Mouse (Mus musculus) regulatory T cell (primary cell): ENCODE data around the gene Cdkn1b.

Experiments used
- in situ Hi-C: fragments of 300-600 bp; cut with MboI, MseI; formaldehyde crosslinking; loops from one replicate; pipeline ENCODE4 v1.15.1; 2025; ENCODE audit warnings: high pct_unique_total_duplicates

Cdkn1b gene

DNA sequence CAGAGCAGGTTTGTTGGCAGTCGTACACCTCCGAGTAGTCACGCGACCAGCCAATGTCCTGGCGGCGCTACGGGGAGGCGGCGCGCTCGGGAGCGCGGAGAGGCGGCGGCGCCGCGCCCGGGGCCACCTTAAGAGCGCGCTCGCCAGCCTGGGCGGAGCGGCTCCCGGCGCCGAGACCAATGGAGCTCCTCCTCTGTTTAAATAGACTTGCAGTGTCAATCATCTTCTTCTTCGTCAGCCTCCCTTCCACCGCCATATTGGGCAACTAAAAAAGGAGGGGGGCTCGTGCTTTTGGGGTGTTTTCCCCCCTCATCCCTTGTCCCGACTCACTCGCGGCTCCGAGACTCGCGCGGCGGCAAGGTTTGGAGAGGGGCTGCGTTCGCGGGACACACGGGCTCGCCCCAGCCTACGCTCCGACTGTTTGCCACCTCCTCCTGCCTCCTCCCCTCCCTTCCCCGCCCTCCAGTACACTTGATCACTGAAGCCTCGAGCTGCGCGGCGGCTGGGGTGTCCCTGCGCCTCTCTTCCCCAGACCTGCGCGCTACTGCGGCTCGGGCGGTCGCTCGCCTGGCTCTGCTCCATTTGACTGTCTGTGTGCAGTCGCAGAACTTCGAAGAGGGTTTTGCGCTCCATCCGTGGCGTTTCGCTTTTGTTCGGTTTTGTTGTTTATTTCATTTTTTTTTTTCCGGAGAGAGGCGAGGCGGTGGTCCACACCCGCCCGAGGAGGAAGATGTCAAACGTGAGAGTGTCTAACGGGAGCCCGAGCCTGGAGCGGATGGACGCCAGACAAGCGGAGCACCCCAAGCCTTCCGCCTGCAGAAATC is at the start of gene Cdkn1b:
Gene Cdkn1b, plus strand, starts transcription at position 212 of the 824 bp plus-strand sequence.
- in situ Hi-C loops: no loop called here

DNA sequence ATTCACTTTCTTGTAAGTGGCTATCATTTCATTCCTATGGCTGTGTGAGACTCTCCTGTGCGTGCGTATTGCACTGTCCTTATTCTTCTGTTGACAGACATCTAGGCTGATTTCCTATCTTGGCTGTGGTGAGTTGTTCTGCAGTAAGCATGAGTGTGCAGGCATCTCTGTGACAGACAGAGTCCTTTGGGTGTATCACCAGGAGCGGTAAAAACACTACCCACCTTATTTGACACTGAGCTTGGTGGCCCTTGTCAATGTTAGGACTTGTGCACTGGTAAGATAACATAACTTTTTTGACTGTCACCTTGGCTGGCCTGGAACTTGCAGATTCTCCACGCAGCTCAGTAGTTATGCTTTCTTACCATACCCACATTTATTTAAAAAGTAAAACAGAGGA is 49.3 kb upstream of the Cdkn1b start:
- in situ Hi-C loops: loop anchor here (5.0 kb wide), 1 partner anchor 81 kb away; no protein-coding TSS in a partner anchor

GRCm38 (mm10) chr6:134872236-134872635 is 48.0 kb upstream of the Cdkn1b start:
- in situ Hi-C loops: loop anchor here (5.0 kb wide), 1 partner anchor 80 kb away; no protein-coding TSS in a partner anchor

- in situ Hi-C loops: loop anchor here (5.0 kb wide), 1 partner anchor 79 kb away; no protein-coding TSS in a partner anchor
Measured at GRCm38 (mm10) chr6:134873018-134873417, 47.2 kb upstream of the Cdkn1b start.

GRCm38 (mm10) chr6:134876795-134877194 is 43.4 kb upstream of the Cdkn1b start:
- in situ Hi-C loops: no loop called here

DNA sequence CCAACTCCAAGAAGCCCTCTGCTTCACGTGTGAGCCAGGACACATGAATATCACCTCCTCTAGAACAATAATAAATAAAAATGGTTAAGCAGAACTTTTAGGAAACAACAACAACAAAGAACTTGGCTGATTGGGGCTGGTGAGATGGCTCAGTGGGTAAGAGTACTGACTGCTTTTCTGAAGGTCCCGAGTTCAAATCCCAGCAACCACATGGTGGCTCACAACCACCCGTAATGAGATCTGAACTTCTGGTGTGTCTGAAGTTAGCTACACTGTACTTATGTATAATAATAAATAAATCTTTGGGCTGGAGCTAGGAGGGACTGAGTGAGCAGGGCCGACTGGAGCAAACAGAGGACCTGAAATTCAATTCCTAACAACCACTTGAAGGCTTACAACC is 42.9 kb upstream of the Cdkn1b start:
- in situ Hi-C loops: no loop called here

DNA sequence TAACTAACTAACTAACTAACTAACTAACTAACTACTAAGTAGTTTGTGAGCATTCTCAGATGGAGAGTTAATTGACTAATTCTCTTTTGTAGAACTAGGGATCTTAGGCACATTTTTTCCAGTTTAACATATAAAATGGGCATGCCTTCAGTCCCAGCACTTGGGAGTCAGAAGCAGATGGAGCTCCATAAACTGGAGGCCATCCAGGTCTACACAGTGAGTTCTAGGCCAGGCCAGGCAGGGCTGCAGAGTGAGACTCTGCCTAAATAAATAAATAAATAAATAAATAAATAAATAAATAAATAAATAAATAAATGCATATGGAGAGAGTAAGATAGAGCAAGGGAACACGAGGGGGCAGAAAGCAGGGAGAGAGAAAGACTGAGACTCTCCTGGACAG is 42.3 kb upstream of the Cdkn1b start:
- in situ Hi-C loops: no loop called here

DNA sequence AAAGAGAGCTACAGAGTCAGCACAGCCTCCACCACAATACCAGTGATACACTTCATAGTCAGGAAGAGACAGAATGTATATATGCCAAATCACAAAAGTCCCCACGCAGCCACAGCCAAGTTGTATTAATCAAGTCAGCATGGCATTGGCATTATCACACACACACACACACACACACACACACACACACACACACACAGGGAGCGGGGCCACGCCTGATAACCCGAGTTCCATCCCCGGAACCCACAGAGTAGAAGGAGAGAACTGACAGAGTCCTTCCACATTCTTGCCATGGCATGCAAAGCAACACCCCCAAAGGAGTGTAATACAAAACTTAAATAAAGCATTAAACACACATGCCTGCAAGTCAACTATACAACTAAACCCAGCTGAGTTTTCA is 40.6 kb upstream of the Cdkn1b start:
- in situ Hi-C loops: no loop called here

DNA sequence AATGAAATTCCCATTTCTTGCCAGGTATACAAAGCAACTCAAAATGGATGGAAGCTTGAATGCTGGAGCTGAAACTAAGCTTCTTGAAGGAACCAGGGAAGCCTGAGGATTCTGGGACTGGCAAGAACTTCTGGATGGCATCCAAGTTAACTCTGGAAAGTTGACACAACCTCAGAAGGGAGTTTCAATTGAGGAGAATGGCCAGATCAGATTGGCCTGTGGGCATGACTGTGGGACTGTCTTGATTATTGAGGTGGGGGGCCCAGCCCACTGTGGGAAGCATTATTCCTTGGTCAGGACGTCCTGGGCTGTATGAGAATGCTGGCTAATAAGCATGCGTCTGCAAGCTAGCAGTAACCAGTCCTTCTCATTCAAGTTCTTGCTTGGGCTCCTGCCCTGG is 40.2 kb upstream of the Cdkn1b start:
- in situ Hi-C loops: no loop called here

GRCm38 (mm10) chr6:134883661-134884060 is 36.5 kb upstream of the Cdkn1b start:
- in situ Hi-C loops: no loop called here

DNA sequence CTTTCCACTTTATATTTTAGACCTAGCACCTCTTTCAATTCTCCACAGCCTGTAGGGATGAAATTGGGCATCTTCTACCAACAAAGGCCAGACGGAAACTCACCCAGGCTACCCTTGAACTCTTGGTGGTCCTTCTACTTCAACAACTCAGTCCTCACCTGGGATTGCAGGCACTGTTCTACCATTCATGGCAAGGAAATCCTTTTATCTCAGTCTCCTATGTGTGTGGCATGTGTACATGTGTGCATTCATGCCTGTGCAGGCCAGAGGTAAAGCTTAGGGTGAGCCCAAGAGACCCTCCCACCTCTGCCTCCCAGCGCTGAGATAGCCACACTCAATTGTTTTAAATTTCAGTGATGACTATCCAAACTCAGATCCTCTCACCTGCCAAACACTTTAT is 34.7 kb upstream of the Cdkn1b start:
- in situ Hi-C loops: no loop called here

GRCm38 (mm10) chr6:134886475-134886874 is 33.7 kb upstream of the Cdkn1b start:
- in situ Hi-C loops: no loop called here

DNA sequence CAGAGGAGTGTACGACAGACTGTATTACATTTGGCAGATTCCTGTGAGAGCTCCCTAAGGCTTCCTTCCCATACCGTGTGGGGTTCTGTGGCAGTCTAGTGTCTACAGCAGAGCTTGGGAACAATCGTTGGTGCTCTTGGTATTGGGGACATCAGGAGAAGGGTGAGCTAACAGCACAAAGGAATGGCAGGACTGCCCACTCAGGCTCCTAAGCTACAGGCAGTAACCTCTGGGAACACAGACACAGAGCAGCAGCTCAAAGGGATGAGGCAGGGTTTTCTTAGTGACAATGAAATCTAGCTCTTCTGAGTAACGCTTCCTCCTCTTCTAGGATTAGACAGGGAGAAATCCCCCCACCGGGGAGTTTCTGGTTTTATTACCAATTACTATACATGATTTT is 33.2 kb upstream of the Cdkn1b start:
- in situ Hi-C loops: no loop called here

DNA sequence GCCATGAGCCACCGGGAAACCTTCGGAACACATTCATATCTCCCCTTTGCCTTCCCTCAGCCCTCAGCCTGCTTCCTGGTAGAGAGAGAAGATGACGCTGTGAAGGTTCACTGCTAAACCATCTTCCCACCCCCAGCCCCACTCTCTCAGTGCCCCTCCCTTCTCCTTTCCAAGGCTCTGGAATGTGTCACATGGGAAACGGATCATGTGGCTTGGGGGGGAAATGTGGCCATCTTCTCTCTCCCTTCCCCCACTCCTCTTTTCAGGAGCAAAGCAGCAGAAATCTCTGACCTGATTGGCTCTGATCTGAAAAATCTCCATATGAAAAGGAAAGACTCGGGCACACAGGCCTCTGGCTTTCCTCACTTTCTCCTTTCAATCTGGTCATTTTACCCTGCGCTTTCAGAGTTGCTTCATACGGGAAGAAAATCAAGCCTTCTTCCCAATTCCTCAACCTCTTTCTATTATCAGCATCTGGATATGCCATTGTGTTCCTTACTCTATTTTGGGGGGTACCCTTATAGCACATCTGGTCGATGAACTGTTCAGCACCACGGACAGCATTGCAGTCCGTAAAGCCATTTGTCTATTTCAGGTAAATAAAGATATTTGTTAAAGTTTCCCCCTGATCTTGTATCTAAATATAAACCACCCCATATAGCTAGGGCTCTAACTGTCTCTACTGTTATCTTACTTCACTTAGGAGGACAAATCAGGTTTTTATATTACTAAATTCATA is 32.3 kb upstream of the Cdkn1b start:
- in situ Hi-C loops: no loop called here

DNA sequence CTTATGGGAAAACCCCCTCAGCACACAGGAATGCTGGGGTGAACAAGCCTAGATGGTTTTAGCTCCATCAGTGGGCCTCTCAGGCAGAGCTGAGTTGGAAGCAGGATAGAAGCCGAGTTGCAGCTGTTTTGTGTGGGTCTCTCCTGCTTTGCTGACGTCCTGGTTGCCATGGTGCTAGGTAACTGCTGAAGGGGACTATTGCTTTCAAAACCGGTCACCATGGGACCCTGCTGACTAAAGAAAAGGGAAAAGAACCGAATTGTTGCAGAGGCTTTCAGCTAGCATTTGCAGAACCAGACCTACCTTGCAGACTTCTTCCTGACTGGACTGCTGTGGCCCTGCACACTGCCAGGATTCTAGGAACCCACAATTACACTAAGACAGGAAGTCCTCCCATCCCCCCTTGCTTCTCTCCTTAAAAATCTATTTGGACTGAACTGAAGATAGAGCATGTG is 31.6 kb upstream of the Cdkn1b start:
- in situ Hi-C loops: no loop called here

- in situ Hi-C loops: no loop called here
Measured at GRCm38 (mm10) chr6:134889763-134890162, 30.4 kb upstream of the Cdkn1b start.

DNA sequence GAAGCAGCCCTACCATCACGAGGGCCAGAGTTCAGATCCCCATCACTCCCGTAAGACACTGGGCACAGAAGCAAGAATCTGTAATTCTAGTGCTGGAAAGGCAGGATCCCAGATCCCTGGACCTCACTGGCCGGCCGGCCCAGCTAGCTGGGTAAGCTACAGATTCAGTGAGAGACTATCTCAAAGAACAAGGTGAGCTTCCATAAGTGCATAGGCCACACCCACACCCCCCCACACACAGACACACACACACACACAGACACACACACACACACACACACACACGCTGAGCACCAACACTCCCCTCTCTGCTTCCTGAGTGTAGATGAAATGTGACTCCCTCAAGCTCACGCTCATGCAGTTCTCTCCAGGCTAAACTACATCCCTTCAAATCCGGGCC is 29.8 kb upstream of the Cdkn1b start:
- in situ Hi-C loops: no loop called here

DNA sequence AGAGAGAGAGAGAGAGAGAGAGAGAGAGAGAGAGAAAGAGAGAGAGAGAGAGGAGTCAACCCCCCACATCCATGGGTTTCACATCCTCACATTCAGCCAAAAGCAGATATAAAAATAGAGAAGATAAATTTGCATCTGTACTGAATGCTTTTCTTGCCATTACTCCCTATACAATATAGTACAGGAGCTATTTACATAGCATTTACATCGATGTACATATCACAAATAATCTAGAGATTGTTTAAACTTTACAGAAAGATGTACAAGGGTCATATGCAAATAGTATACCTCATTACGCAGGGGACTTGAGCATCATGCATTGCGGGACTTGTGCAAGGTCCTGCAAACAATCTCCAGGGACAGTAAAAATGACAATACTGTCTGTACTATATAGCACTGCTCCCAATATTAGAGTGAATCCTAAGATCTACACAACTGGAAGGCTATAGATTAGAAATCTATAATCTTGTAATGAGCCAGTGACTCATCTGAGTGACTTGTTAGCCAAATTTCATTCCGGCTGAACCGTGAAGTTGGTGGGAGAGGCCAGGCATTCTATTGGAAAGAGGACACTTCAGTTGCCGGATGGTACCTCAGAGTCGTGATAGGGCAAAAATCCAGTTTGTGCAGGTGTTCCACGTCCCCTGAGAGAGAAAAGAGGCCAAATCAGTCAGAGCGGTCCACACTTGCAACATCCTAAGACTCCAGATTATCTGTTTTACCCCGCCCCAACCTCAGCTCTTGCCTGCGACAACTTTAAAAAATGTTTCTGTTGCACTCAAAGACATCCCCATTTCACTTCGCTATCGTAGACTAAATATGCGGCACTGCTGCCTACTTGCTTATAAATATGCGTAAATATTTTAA is 23.4 kb upstream of the Cdkn1b start:
- in situ Hi-C loops: loop anchor here (5.0 kb wide), 1 partner anchor 35 kb away; no protein-coding TSS in a partner anchor

DNA sequence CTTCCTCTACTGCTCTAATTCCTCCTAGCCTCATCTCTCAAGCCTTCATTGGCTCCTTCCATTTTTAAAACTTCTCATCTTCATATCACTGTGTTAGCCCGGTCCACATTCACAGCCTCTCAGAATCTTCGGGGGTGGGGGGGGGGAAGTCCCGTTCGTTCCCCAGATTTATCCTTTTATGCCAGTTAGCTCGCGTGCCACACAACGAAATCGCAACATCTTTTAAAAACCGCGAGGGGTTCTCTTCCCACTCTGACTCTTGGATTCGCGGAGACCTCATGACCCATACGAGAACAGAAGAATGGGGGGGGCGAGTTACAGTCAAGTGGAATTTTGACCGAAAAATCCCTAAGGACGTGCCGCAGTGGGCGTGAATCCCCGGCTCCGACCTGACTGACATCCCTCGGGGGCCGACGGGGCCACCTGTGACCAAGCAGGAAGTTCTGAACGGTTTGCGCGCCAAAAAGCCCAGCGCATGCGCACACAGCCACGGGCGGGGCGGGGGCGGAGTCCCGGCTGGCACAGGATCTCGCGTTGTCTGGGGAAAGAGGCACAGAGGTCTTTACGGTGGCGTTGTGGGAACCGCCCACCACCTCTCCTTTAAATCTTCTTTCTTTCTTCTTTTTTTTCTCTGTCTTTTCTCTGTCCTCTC is 22.6 kb upstream of the Cdkn1b start:
- in situ Hi-C loops: loop anchor here (5.0 kb wide), 1 partner anchor 35 kb away; no protein-coding TSS in a partner anchor

GRCm38 (mm10) chr6:134898095-134898965 is 21.9 kb upstream of the Cdkn1b start, which contains the start of gene Gpr19:
Gpr19 (minus strand) TSS chr6:134898578.
- in situ Hi-C loops: loop anchor here (5.0 kb wide), 1 partner anchor 34 kb away; no protein-coding TSS in a partner anchor
